Mouse (Mus musculus): ENCODE measurements around the gene Hist1h4k. TPM values are rescaled to one million over a fixed set of nuclear protein-coding genes. Genes with fewer than 3 reads are reported as not detected.
"Not testable (repeated sequence)": the region's sequence is repeated elsewhere in the genome, so short reads cannot be mapped to it uniquely, and the experiment has no call there.

Hist1h4k gene
- polyA plus RNA-seq, 1 experiment from 2014 or later, result 4.6 TPM

GRCm38 (mm10) chr13:21786189-21786898 is 36.0 kb upstream of the Hist1h4k start:
- peaks cover 33% of the 10 kb centered on the region for H3K4me1 ChIP-seq (ENCODE audit: control insufficient read depth, insufficient read depth, low read length)
- no peaks in the 10 kb centered on the region for H3K36me3 ChIP-seq (ENCODE audit: control insufficient read depth, insufficient read depth, low read length)
- peak overlapping the region; percentile 54; the same call in 1 of the 2 replicates for H3K9ac ChIP-seq (ENCODE audit: low read length)
- ATAC-seq (no peak), DNase-seq (ENCODE audit: low spot score) (peak; percentile 64)
- H3K9me3 ChIP-seq (replicated peaks; ENCODE audit: control insufficient read depth, low read length), result no peaks in the 10 kb centered on the region
- H3K27ac ChIP-seq (ENCODE audit: low read depth, low read length), result peak overlapping the region; percentile 87
- peak overlapping the region; percentile 53 for H3K4me2 ChIP-seq (ENCODE audit: low read length)
- H3K4me3 ChIP-seq (ENCODE audit: low read depth, low read length), result peak overlapping the region; percentile 30
- no peaks in the 10 kb centered on the region for H3K27me3 ChIP-seq (replicated peaks; ENCODE audit: control insufficient read depth, insufficient read depth, low read length)
- WGBS, result 2% methylated on average over 8 of the region's 8 CpGs

DNA sequence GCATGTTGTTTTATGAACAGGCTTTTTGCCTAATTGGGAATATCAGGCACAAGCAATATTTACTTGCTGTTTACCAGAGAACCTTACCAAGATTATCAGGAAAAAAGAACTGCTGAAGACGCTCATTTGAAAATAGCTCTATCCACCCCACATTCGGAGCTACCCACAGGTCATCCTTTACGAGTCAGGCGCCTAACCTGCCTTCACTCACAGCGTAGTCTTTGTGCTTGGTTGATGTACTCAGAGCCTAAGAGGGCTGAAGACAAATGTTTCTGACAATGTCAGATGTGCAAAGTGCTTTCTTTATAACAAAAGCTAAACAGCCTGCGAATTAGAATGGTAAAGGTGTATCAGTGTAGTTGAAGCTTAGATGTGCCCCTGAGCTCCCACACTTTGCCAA is 34.0 kb upstream of the Hist1h4k start:
- no peaks in the 10 kb centered on the region for H3K27me3 ChIP-seq (replicated peaks; ENCODE audit: control insufficient read depth, insufficient read depth, low read length)
- ATAC-seq (no peak), DNase-seq (ENCODE audit: low spot score) (no peak)
- H3K36me3 ChIP-seq (ENCODE audit: control insufficient read depth, insufficient read depth, low read length), result no peaks in the 10 kb centered on the region
- peak overlapping the region; percentile 84 for H3K27ac ChIP-seq (ENCODE audit: low read depth, low read length)
- WGBS, result 19% methylated on average over 6 of the region's 6 CpGs
- peak overlapping the region; percentile 67 for H3K4me2 ChIP-seq (ENCODE audit: low read length)
- peak overlapping the region; percentile 49; the same call in 1 of the 2 replicates for H3K9ac ChIP-seq (ENCODE audit: low read length)
- H3K4me3 ChIP-seq (ENCODE audit: low read depth, low read length), result no peak overlapping the region
- H3K4me1 ChIP-seq (ENCODE audit: control insufficient read depth, insufficient read depth, low read length), result peaks cover 39% of the 10 kb centered on the region
- no peaks in the 10 kb centered on the region for H3K9me3 ChIP-seq (replicated peaks; ENCODE audit: control insufficient read depth, low read length)

- no peak for ATAC-seq
- H3K9me3 ChIP-seq (replicated peaks; ENCODE audit: control insufficient read depth, low read length), result no peaks in the 10 kb centered on the region
- peak; percentile 77 for DNase-seq (ENCODE audit: low spot score)
- H3K4me3 ChIP-seq (ENCODE audit: low read depth, low read length), result peak overlapping the region; percentile 37
- under 1% methylated on average over 9 of the region's 9 CpGs for WGBS
- peak overlapping the region; percentile 84 for H3K27ac ChIP-seq (ENCODE audit: low read depth, low read length)
- H3K4me1 ChIP-seq (ENCODE audit: control insufficient read depth, insufficient read depth, low read length), result peaks cover 39% of the 10 kb centered on the region
- no peaks in the 10 kb centered on the region for H3K36me3 ChIP-seq (ENCODE audit: control insufficient read depth, insufficient read depth, low read length)
- peak overlapping the region; percentile 49; the same call in 1 of the 2 replicates for H3K9ac ChIP-seq (ENCODE audit: low read length)
- H3K4me2 ChIP-seq (ENCODE audit: low read length), result peak overlapping the region; percentile 67
- no peaks in the 10 kb centered on the region for H3K27me3 ChIP-seq (replicated peaks; ENCODE audit: control insufficient read depth, insufficient read depth, low read length)
Observed at GRCm38 (mm10) chr13:21783734-21784161, 33.4 kb upstream of the Hist1h4k start.

- peaks cover 39% of the 10 kb centered on the region for H3K4me1 ChIP-seq (ENCODE audit: control insufficient read depth, insufficient read depth, low read length)
Observed at GRCm38 (mm10) chr13:21783255-21783617, 32.9 kb upstream of the Hist1h4k start, which contains the start of gene Hist1h3i. Hist1h3i (minus strand) TSS chr13:21783370.

DNA sequence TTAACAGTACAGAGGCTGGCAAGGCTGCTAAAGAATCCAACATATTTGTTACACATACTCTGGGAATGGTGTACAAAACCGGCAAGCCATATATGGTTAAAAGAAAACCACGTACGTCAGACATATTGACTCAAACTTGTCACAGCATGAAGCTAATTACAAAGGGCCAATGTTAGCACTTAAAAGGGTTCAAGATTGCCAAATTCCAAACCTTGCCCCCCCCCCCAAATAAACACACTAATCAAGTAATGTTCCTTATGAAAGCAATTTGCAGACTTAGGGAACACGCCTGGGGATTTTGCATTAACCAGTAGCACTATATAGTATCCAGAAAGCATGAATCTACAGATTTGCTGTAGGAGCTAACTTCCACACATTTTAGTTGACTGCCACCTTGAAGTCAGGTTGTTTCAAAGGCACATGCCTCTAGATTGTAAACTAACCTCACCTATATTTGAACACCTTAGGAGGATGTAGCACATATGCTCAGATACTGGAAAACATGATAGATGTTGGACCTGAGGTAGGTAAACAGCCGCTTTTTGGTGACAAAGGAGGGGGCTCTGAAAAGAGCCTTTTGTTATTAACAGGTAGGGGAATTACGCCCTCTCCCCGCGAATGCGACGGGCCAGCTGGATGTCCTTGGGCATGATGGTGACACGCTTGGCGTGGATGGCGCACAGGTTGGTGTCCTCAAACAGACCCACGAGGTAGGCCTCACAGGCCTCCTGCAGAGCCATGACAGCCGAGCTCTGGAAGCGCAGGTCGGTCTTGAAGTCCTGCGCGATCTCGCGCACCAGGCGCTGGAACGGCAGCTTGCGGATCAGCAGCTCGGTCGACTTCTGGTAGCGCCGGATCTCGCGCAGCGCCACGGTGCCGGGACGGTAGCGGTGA is 32.3 kb upstream of the Hist1h4k start:
- DNase-seq (ENCODE audit: low spot score), result peak; percentile 63
- H3K4me2 ChIP-seq (ENCODE audit: low read length), result peak overlapping the region; percentile 67
- not testable (repeated sequence) for H3K9me3 ChIP-seq (replicated peaks; ENCODE audit: control insufficient read depth, low read length); H3K36me3 ChIP-seq (ENCODE audit: control insufficient read depth, insufficient read depth, low read length); ATAC-seq; H3K27me3 ChIP-seq (replicated peaks; ENCODE audit: control insufficient read depth, insufficient read depth, low read length)
- peak overlapping the region; percentile 87 for H3K27ac ChIP-seq (ENCODE audit: low read depth, low read length)
- H3K9ac ChIP-seq (ENCODE audit: low read length), result peak overlapping the region; percentile 68
- peaks cover 34% of the 10 kb centered on the region for H3K4me1 ChIP-seq (ENCODE audit: control insufficient read depth, insufficient read depth, low read length)
- peak overlapping the region; percentile 37 for H3K4me3 ChIP-seq (ENCODE audit: low read depth, low read length)
- WGBS, result under 1% methylated on average over 14 of the region's 35 CpGs

More at GRCm38 (mm10) chr13:21783255-21783617, 32.9 kb upstream of the Hist1h4k start, which contains the start of gene Hist1h3i:
- H3K4me2 ChIP-seq (ENCODE audit: low read length), result peak within 1 kb of the TSS; percentile 67
- H3K27ac ChIP-seq (ENCODE audit: low read depth, low read length), result peak within 1 kb of the TSS; percentile 87
- ATAC-seq, result peak; percentile 73
- peak within 1 kb of the TSS; percentile 37 for H3K4me3 ChIP-seq (ENCODE audit: low read depth, low read length)
- WGBS, result 0% methylated on average over 11 of the region's 20 CpGs
- H3K36me3 ChIP-seq (ENCODE audit: control insufficient read depth, insufficient read depth, low read length), result no peaks in the 10 kb centered on the region
- no peaks in the 10 kb centered on the region for H3K9me3 ChIP-seq (replicated peaks; ENCODE audit: control insufficient read depth, low read length)
- no peaks in the 10 kb centered on the region for H3K27me3 ChIP-seq (replicated peaks; ENCODE audit: control insufficient read depth, insufficient read depth, low read length)
- peak within 1 kb of the TSS; percentile 68 for H3K9ac ChIP-seq (ENCODE audit: low read length)
- peak; percentile 97 for DNase-seq (ENCODE audit: low spot score)

DNA sequence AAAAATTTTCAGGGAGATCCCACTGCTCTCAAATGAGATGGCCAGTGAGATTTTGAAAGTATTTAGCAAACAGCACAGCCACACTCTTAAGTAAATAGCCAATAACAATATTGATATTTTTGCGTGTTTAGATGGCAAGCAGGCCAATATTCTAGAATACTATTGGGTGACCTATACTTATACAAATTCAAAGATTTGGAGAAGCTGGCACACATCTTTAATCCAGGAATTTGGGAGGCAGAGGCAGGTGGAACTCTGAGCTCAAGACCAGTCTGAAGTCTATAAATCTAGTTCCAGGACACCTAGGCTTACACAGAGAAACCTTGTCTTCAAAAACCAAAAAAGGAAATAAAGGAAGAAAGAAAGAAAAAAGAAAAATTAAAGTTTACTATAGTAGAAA is 31.3 kb upstream of the Hist1h4k start:
- H3K27me3 ChIP-seq (replicated peaks; ENCODE audit: control insufficient read depth, insufficient read depth, low read length), result no peaks in the 10 kb centered on the region
- DNase-seq (ENCODE audit: low spot score) (no peak), ATAC-seq (no peak)
- H3K4me2 ChIP-seq (ENCODE audit: low read length), result no peak overlapping the region
- no peak overlapping the region for H3K27ac ChIP-seq (ENCODE audit: low read depth, low read length)
- H3K36me3 ChIP-seq (ENCODE audit: control insufficient read depth, insufficient read depth, low read length), result no peaks in the 10 kb centered on the region
- H3K9ac ChIP-seq (ENCODE audit: low read length), result no peak overlapping the region
- H3K4me1 ChIP-seq (ENCODE audit: control insufficient read depth, insufficient read depth, low read length), result peaks cover 34% of the 10 kb centered on the region
- no peak overlapping the region for H3K4me3 ChIP-seq (ENCODE audit: low read depth, low read length)
- 90% methylated on average over 1 of the region's 1 CpGs for WGBS
- no peaks in the 10 kb centered on the region for H3K9me3 ChIP-seq (replicated peaks; ENCODE audit: control insufficient read depth, low read length)

- H3K9ac ChIP-seq (ENCODE audit: low read length), result peak overlapping the region; percentile 83
- H3K36me3 ChIP-seq (ENCODE audit: control insufficient read depth, insufficient read depth, low read length), result no peaks in the 10 kb centered on the region
- H3K4me3 ChIP-seq (ENCODE audit: low read depth, low read length), result no peak overlapping the region
- no peaks in the 10 kb centered on the region for H3K27me3 ChIP-seq (replicated peaks; ENCODE audit: control insufficient read depth, insufficient read depth, low read length)
- H3K9me3 ChIP-seq (replicated peaks; ENCODE audit: control insufficient read depth, low read length), result no peaks in the 10 kb centered on the region
- no peak for DNase-seq (ENCODE audit: low spot score)
- ATAC-seq, result no peak
- H3K27ac ChIP-seq (ENCODE audit: low read depth, low read length), result peak overlapping the region; percentile 58; the same call in 1 of the 2 replicates
- WGBS, result 41% methylated on average over 6 of the region's 6 CpGs
- H3K4me1 ChIP-seq (ENCODE audit: control insufficient read depth, insufficient read depth, low read length), result peaks cover 30% of the 10 kb centered on the region
- H3K4me2 ChIP-seq (ENCODE audit: low read length), result peak overlapping the region; percentile 76
Observed at GRCm38 (mm10) chr13:21781021-21781555, 30.8 kb upstream of the Hist1h4k start.

GRCm38 (mm10) chr13:21779767-21780731 is 29.7 kb upstream of the Hist1h4k start, which contains the start of gene Hist1h1b:
Hist1h1b (minus strand) TSS chr13:21780625.
- under 1% methylated on average over 44 of the region's 44 CpGs for WGBS
- no peaks in the 10 kb centered on the region for H3K36me3 ChIP-seq (ENCODE audit: control insufficient read depth, insufficient read depth, low read length)
- no peaks in the 10 kb centered on the region for H3K27me3 ChIP-seq (replicated peaks; ENCODE audit: control insufficient read depth, insufficient read depth, low read length)
- peak within 1 kb of the TSS; percentile 83 for H3K9ac ChIP-seq (ENCODE audit: low read length)
- DNase-seq (ENCODE audit: low spot score) (peak; percentile 85), ATAC-seq (peak; percentile 29)
- peak within 1 kb of the TSS; percentile 76 for H3K4me2 ChIP-seq (ENCODE audit: low read length)
- no peaks in the 10 kb centered on the region for H3K9me3 ChIP-seq (replicated peaks; ENCODE audit: control insufficient read depth, low read length)
- peaks cover 26% of the 10 kb centered on the region for H3K4me1 ChIP-seq (ENCODE audit: control insufficient read depth, insufficient read depth, low read length)
- peak within 1 kb of the TSS; percentile 48 for H3K4me3 ChIP-seq (ENCODE audit: low read depth, low read length)
- peak within 1 kb of the TSS; percentile 92 for H3K27ac ChIP-seq (ENCODE audit: low read depth, low read length)

Measured in forebrain, embryonic 14.5 days (tissue).